Mouse (Mus musculus) c-Kit-positive CD71-positive TER-119-positive erythroid progenitor cells, embryonic 14.5 days (primary cell): Measurements from ENCODE around the gene Specc1.
A peak's percentile ranks its signal among the peaks of the same experiment; 100 is the strongest.

Experiments
- DNase-seq: peaks from one replicate; pipeline ENCODE4 v3.0.0-alpha.2; 2013; ENCODE audit warnings: low spot score

Gene Specc1

DNA sequence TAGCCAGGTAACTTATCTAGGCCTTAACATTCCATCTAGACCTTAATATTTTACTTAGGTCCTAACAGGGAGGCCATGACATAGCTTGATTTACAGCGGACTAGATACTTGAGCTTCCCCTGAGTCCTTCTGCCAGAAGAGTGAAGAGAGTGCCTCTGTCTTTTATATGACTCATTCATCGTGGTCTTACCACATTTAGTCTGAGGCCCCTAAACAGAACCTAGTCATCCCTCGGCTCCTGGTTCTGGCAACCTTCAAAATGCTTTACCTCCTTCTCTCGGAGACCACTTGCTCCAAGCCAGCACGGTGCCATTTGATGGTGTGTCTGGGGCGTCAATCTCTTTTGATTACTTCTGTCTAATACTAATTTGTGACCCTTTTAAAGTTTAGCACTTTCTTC is 133.8 kb downstream of the Specc1 start:
- no peak for DNase-seq

DNA sequence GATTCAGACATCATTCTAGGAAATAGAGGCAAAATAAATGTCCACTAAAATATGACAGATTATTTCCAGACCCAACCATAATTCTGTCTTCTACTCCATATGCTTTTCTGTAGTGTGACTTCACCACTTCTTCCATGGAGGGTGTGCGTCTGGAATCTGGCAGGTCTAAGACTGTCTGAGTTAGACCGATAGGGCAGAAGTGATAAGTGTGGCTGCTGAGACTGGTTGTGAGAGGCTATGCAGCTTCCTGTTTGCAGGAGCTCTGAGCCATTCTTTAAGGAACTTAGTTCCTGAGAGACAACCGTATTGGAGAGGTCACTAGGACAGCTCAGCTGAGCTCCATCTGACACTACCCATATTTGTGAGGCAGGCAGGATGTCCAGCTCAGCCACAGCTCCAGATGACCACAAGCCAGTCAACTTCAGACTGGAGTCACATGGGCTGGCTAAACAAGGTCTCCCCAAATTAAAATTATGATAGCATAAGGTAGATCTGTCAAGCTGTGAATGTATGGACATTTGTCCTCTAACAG is 146.9 kb downstream of the Specc1 start:
- no peak for DNase-seq

DNA sequence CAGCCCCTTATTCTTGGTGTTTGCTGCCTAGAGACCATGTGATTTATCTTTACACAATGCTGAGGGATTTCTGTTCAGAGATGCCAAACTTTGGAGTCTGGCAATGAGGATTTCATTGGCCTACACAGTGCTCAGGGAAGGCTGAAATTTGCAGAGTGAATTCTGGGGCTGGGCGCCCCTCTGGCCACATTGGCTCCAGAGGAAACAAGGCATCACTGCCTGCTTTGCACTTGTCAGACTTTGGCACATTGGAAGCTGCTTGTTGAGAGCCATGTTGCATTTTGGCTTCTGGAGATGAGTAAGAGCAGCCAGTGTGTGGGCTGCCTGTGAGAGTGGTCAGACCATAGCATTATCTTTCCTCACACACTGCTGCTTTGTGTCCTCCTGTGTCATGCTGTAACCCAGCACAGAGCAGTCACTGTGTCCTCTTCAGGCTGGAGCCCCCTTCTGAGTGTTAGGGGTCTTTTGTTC is 149.9 kb downstream of the Specc1 start:
- no peak for DNase-seq

DNA sequence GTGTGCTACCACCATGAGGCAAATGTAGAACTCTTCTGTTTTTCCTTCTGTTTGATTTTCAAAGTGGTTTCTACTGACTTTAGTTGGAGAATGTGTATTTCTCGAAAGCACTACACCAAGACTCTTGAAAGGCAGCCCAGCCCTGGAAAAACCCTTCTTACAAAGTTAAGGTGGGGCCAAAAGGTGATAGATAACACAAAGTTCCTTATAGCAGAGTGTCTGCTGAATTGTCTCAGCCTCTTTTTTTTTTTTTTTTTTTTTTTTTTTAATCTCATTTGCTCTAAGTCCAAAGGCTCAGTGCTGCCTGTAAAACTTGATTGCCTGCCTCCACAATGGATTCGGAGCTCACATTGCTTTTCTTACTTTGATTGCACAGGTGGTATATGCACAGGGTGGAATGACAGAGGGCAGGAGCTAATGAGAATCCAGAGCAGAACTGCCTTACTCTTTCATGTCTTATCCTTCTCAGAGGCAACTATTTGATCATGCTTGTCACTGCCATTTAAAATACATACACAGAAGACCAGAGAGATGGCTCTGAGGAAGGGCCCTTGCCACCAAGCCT is 150.8 kb downstream of the Specc1 start:
- DNase-seq: no peak

DNA sequence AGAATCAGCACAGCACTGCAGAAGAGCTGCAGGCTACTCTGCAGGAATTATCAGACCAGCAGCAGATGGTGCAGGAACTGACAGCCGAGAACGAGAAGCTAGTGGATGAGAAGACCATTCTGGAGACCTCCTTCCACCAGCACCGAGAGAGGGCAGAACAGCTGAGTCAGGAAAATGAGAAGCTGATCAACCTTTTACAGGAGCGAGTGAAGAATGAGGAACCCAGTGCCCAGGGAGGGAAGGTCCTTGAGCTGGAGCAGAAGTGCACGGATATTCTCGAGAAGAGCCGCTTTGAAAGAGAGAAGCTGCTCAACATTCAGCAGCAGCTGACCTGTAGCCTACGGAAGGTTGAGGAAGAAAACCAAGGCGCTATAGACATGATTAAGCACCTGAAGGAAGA is 162.0 kb downstream of the Specc1 start:
- DNase-seq: no peak

DNA sequence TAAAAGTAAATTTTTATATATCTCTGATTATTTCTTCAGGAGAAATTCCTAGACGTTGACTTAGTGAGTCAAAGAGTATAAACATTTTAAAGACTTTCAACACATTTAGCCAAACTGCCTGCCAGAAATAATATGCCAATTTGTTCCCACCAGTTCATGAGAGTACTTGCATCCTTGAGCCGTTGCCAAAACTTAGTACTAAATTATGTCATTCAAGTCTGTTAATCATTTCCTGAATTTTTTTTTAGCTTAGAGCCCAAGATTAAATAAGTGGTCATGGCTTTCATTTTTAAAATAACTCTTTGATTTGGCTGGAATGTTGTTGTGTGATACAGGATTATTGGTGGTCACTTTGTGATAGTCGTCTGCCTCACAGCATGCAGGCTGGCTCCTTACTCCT is 163.3 kb downstream of the Specc1 start:
- DNase-seq: no peak

DNA sequence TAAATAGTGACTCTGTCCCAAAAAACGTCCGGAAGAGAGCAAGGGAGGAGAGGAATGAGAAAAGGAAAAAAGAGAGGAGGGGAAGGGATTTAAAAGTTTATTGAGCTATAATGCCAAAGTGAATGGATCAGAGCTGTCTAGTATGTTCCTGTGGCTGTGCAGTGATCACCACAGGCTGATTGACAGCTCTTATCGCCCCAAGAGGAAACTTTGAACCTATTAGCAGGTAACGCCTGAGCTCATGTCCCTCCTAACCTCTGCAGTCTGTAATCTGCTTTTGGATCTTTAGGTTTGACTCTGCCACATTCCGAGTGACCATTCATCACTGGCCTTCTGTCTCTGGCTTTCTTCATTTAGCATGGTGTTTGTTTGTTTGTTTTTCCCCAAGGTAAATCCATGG is 164.8 kb downstream of the Specc1 start:
- DNase-seq: no peak

DNA sequence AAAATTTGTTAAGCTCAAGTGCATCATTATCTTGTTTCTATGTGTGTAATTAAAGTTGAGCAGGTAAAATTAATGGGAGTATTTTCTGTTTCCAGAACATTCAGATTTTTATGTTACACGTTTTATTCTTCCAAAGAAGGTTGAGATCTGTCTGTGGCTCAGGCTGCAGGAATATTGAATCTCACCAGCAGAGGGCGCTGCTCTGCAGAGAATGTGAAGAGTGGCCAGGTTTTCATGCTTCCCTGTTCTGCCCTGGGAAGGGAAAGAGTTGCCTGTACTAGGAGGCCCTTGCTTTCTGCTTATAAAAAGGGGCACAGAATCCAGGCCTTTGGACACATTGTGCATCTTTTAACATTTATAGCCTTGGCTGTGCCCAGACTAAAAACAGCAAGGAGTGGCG is 171.1 kb downstream of the Specc1 start:
- DNase-seq: peak; percentile 78

DNA sequence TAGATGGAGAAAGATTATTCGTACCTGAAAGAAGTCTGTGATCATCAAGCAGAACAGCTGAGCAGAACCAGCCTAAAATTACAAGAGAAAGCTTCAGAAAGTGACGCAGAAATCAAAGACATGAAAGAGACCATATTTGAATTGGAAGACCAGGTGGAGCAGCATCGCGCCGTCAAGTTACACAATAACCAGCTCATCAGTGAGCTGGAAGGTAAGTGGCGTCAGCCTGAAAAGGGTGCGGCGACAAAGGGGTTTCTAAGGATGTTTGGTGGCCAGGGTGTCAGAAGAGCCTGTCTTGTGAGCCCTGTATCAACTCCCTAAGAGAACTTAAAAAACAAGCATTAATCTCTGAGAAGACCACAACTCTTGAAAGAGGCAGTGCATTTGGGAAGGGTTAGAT is 171.6 kb downstream of the Specc1 start:
- DNase-seq: no peak

DNA sequence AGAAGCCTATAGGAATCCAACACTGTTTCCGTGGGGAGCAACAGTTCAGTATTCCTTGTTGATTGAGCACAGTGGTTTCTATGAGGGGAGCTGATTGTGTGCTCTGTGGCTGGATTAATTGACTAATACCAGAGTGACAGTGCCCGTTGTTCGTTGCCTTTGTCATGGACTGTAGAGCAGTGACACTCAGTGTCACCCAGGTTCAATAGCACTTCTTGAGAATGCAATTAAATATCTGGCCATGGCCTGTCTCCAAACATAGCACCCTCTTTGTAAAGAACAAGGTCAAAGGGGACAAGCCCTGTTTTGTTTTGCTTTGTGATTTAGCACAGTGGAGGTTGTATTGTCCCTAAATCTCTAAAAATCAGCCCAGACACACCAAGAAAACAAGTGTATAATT is 173.6 kb downstream of the Specc1 start:
- no peak for DNase-seq

DNA sequence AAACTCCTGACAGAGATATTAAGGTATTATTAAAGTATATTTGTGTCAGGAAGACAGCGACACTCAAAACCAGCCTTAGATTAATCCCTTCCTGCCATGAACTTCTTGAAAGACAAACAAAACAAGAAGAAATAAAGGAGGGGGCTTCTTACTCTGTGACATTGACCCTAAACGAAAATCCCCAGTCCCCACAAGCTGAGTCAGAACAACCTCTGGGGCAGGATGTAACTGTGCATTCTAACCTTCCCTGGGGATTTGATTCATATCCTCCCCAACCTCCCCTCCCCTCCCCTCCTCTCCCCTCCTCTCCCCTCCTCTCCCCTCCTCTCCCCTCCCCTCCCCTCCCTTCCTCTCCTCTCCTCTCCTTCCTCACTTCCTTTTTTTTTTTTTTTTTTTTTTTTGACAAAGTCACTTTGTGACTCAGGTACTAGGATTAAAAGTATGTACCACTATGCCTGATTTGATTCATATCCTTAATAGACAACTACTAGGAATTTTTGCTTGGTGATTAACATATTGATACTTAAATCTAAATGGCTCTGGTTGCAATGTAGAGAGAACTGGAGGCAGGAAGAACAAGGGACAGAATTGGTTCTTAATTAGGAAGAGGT is 174.2 kb downstream of the Specc1 start:
- no peak for DNase-seq

DNA sequence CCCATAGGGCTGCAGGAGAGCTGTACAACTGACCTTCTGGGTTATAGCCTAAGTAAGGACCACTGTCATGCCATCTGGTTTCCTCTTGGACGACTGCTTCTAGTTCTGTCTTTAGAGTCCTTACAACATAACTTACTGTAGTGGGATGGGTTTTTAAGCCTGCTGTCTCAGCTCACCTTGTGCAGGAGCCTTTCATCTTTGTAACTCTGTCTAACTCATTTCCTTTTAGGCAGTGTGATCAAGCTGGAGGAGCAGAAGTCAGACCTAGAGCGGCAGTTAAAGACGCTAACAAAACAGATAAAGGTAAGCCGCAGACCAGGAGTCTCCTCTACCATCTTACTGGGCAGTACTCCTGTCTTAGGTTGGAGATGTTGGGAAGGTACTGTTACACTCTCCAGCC is 175.0 kb downstream of the Specc1 start:
- no peak for DNase-seq

DNA sequence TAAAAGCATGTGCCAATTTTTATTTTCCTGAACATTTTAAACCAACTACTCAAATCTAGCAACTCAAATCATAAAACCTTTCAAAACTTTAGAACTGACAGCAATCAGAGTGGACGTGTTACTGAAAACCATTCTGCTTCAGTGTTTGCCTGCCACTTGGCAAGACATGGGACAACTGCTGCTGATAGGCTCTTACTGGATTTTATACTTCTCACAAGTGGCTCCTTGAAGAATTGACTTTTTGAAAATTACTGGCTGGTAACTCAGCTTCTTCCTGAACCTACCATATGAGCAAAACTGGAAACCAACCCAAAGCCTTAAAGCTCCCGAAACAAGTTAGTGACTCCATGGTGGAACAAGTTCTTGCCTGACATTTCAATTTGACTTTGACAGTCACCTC is 177.6 kb downstream of the Specc1 start:
- no peak for DNase-seq

DNA sequence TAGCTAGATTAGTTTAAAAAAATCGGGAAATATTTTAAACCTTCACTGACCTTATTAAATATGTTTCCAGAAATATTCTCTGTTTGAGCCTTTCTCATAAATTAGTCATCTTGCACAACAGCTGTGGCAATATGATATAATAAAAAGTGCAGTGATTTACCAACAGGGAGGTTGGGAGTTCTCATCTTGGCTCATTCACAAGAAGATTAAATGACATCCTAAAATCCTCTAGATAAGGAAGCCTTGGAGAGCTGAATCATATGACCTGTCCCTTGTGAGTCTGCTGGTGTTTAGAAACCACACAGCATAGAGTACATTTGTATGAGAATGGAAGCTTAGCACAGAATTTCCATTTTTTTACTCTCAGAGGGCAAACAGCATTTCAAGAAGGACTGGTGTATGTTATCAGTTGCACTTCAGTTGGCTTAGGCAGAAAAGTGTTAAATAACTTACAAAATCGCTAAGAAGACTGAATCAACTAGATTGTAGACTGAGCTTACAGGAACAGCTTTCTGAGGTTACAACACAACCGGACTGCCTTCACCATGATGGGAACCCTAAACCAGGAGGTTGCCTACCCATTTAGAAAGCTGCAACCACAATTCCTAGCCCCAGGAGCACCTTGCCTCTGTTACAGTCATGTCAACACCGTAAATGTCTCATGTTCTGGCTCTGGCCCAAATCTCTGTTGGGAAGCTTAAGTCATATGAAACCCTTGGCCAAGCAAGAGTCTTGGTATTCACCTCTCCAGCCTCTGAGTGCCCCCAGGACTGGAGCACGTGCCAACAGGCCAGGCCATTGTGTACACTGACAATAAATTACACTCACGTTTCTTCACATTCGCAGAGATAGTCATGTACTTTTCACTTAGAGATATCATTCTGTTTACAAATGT is 188.9 kb downstream of the Specc1 start:
- no peak for DNase-seq

DNA sequence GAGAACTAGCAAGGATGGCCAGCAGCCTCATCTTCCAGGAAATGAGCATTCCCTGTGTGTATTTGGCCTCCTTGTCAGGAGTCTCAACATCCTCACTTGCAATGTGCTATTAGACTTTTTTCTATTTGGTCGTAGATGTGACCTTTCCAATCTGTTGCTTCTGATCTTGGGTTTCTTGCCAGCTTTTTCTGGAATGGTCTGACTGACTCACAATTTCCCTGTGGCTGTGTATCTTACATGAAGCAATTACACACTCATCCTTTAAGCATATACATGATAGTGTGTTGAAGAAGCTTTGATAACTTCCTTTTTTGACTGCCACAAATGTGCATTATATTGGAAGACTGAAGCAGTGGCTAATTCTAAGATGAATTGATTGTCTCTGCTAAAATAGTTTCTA is 190.1 kb downstream of the Specc1 start:
- no peak for DNase-seq

DNA sequence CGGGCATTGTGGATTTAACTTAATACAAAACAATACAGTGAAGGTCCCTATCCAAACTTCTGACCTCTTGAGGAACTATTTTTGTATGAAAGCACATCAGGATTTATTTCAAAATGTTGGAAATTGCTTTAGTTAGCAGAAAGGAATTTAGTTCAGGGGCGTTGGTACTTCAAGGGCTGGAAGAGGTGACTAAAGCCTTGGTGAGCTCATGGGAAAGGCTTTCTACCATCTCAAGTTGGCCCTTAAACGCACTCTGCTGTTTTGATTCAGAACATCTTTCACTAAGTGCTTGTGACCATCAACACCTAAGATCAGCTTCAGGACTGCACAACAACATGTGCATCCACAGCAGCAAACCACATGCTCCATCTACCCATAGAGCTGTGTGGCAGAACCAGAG is 191.5 kb downstream of the Specc1 start:
- no peak for DNase-seq

DNA sequence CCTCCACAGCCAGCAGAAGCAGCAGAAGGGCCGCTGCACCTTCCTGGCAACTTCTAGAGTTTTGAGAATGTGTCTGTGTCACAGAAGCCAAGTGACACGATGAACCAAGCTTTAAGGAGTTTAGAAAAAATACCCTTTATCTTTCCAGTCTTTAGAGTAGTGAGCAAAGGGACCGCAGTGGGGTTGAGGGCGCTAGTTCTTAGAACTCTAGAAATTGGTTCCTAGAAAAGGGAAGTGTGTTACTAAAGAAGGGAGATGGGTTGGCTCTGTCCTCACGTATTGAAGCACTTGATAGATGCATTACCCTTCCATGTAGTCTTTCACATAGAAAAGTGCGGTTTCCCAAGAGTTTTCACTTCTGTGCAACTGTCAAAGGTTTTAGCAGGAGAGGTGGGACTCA is 191.9 kb downstream of the Specc1 start:
- DNase-seq: peak; percentile 54

DNA sequence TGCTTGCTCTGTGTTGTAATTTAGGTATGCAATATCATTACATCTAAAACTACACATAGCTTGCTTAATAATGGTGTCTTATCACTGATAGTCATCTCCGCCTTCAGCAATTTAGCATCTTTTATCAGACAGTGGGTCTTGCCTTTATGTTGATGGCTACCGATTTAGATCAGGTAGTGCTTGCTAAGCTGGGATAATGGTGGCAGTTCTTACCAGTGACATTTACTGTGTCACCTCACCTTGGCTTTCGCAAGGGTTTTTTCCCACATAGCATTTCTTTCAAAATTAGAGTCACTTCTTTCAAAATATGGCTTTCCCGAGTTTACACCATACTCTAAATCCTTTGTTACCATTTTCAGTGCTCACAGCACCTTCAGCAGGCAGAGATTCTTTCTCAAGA is 196.5 kb downstream of the Specc1 start:
- DNase-seq: no peak

DNA sequence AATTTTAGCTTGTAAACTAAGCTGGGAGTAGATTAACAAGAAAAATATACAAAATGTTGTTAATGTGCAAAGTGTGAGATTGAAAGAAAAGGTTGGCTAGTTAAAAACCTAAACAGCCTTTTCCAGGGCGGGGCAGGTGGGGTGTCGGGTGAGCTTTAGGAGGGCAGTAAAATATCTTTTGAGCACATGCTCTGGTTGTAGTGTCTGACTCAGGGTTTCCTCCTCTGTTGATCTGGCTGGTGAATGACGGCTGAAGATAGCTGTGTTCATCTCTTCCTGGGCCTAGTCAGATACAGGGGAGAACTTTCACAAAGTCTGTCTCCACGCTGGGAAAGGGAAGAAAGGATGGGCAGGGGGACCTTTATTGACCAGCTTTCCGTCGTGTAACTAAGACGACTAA is 203.2 kb downstream of the Specc1 start:
- DNase-seq: peak; percentile 42

DNA sequence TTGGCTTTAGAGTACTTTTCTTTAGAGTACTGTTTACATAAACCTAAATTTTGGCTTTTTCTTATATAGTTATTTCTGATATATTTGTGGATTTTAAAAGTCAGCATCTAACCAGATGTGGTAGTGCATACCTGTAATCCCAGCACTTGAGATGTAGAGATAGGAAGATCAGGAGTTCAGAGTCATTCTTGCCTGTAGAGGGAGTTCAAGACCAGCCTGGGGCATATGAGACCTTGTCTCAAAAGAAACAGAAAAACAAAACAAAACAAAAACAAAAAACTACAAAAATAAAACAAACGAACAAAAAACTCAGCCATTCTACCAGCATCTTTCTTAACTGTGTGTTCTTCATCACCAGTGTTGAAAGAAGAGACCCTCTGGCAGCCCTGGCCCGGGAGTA is 204.9 kb downstream of the Specc1 start:
- no peak for DNase-seq

DNA sequence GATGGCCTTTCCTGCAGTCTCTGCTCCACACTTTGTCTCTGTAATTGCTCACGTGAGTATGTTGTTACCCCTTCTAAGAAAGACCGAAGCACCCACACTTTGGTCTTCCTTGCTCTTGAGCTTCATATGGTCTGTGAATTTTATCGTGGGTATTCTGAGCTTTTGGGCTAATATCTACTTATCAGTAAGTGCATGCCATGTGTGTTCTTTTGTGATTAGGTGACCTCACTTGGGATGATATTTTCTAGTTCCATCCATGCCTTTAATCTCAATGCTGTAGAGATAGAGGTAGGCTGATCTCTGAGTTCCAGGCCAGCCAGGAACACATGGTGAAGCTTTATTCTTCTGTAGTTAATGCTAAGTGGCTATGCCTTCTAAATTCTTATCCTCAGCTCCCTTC is 207.8 kb downstream of the Specc1 start:
- DNase-seq: peak; percentile 82

DNA sequence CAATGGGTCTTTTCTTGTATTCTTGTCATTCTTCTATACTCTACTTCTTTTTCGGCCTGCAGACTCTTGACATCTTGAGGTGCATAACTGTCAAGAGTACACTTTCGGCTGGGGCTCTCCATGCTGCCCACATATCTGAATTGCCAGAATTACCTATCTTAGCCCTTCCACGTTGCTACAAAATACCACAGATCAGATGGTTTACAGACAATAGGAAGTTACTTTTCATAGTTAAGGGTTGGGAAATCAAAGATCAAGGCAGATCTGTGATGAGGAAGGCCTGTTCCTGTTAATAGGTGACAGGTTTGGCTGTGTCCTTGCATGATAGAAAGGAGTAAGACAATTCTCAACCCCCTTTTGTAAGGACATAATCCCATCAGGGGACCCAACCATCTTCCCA is 209.9 kb downstream of the Specc1 start:
- DNase-seq: no peak

DNA sequence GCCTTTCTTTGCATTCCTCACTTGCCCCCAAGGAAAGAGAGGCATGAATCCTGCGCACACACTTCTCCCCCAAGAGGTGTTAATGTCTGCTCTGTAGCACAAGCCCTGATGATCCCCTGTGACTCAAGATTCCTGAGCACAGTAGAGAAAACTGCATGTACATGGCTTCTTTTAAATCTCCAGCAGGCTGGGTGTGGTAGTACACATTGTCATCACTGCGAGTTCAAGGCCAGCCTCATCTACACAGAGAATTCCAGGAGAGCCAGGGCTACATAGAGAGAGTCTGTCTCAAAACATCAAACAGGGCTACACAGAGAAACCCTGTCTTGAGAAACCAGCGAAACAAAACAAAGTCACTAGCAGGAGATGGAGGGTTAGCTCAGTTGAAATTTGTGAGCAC is 211.6 kb downstream of the Specc1 start:
- no peak for DNase-seq
